Mouse (Mus musculus) kidney, adult 18-20 months (tissue): Measurements from ENCODE around the gene Pdcd1lg2.

Source experiments
- DNase-seq: peaks from one replicate; pipeline ENCODE4 v3.0.0; 2021

Pdcd1lg2 gene

GRCm38 (mm10) chr19:29501106-29501505, 90.4 kb downstream of the Pdcd1lg2 start:
- DNase-seq = peak; percentile 47

- DNase-seq = peak; percentile 85
These were observed 90.8 kb downstream of the Pdcd1lg2 start for GRCm38 (mm10) chr19:29501507-29501906.

GRCm38 (mm10) chr19:29504131-29504530, 93.4 kb downstream of the Pdcd1lg2 start:
- no peak for DNase-seq

GRCm38 (mm10) chr19:29505617-29506016, 94.9 kb downstream of the Pdcd1lg2 start:
- DNase-seq = peak; percentile 2

- DNase-seq = peak; percentile 2
These were observed 97.5 kb downstream of the Pdcd1lg2 start for GRCm38 (mm10) chr19:29508208-29508607.

- no peak for DNase-seq
These were observed 99.1 kb downstream of the Pdcd1lg2 start for GRCm38 (mm10) chr19:29509857-29510256.

GRCm38 (mm10) chr19:29511826-29512225, 101.1 kb downstream of the Pdcd1lg2 start:
- peak; percentile 35 for DNase-seq

GRCm38 (mm10) chr19:29513111-29513766, 102.5 kb downstream of the Pdcd1lg2 start:
- no peak for DNase-seq

- no peak for DNase-seq
These were observed 103.4 kb downstream of the Pdcd1lg2 start for GRCm38 (mm10) chr19:29514130-29514529.

GRCm38 (mm10) chr19:29515386-29515785, 104.7 kb downstream of the Pdcd1lg2 start:
- no peak for DNase-seq

GRCm38 (mm10) chr19:29515991-29516390, 105.3 kb downstream of the Pdcd1lg2 start:
- no peak for DNase-seq

- DNase-seq = no peak
These were observed 107.7 kb downstream of the Pdcd1lg2 start for GRCm38 (mm10) chr19:29518409-29518808.

GRCm38 (mm10) chr19:29518922-29519321, 108.2 kb downstream of the Pdcd1lg2 start:
- no peak for DNase-seq
